Mouse (Mus musculus): Measurements from ENCODE around the gene Kazn.

Kazn gene

GRCm38 (mm10) chr4:142165835-142166701 lies 73.1 kb downstream of the Kazn start:
- DNase-seq (ENCODE audit: extremely low read depth, insufficient read length, low spot score): no peak

GRCm38 (mm10) chr4:142165363-142165762 lies 73.8 kb downstream of the Kazn start:
- DNase-seq (ENCODE audit: extremely low read depth, insufficient read length, low spot score): no peak

GRCm38 (mm10) chr4:142164386-142164785 lies 74.8 kb downstream of the Kazn start:
- DNase-seq (ENCODE audit: extremely low read depth, insufficient read length, low spot score): no peak

- DNase-seq (ENCODE audit: extremely low read depth, insufficient read length, low spot score): no peak
Observed at GRCm38 (mm10) chr4:142163862-142164261, 75.3 kb downstream of the Kazn start.

- DNase-seq (ENCODE audit: extremely low read depth, insufficient read length, low spot score): no peak
Observed at GRCm38 (mm10) chr4:142162729-142163128, 76.5 kb downstream of the Kazn start.

- no peak for DNase-seq (ENCODE audit: extremely low read depth, insufficient read length, low spot score)
Observed at GRCm38 (mm10) chr4:142162102-142162501, 77.1 kb downstream of the Kazn start.

GRCm38 (mm10) chr4:142160041-142160440 lies 79.2 kb downstream of the Kazn start:
- DNase-seq (ENCODE audit: extremely low read depth, insufficient read length, low spot score): no peak

- no peak for DNase-seq (ENCODE audit: extremely low read depth, insufficient read length, low spot score)
Observed at GRCm38 (mm10) chr4:142156506-142156905, 82.7 kb downstream of the Kazn start.

- no peak for DNase-seq (ENCODE audit: extremely low read depth, insufficient read length, low spot score)
Observed at GRCm38 (mm10) chr4:142154246-142154645, 85.0 kb downstream of the Kazn start.

GRCm38 (mm10) chr4:142153526-142153925 lies 85.7 kb downstream of the Kazn start:
- DNase-seq (ENCODE audit: extremely low read depth, insufficient read length, low spot score): no peak

- no peak for DNase-seq (ENCODE audit: extremely low read depth, insufficient read length, low spot score)
Observed at GRCm38 (mm10) chr4:142152733-142153422, 86.3 kb downstream of the Kazn start.

- no peak for DNase-seq (ENCODE audit: extremely low read depth, insufficient read length, low spot score)
Observed at GRCm38 (mm10) chr4:142150086-142150485, 89.1 kb downstream of the Kazn start.

GRCm38 (mm10) chr4:142149202-142149601 lies 90.0 kb downstream of the Kazn start:
- no peak for DNase-seq (ENCODE audit: extremely low read depth, insufficient read length, low spot score)

- no peak for DNase-seq (ENCODE audit: extremely low read depth, insufficient read length, low spot score)
Observed at GRCm38 (mm10) chr4:142147671-142148070, 91.5 kb downstream of the Kazn start.

- no peak for DNase-seq (ENCODE audit: extremely low read depth, insufficient read length, low spot score)
Observed at GRCm38 (mm10) chr4:142144096-142144495, 95.1 kb downstream of the Kazn start.

- DNase-seq (ENCODE audit: extremely low read depth, insufficient read length, low spot score): no peak
Observed at GRCm38 (mm10) chr4:142143290-142143689, 95.9 kb downstream of the Kazn start.

GRCm38 (mm10) chr4:142139729-142140128 lies 99.5 kb downstream of the Kazn start:
- no peak for DNase-seq (ENCODE audit: extremely low read depth, insufficient read length, low spot score)

GRCm38 (mm10) chr4:142138356-142139099 lies 100.7 kb downstream of the Kazn start:
- DNase-seq (ENCODE audit: extremely low read depth, insufficient read length, low spot score): no peak

- DNase-seq (ENCODE audit: extremely low read depth, insufficient read length, low spot score): no peak
Observed at GRCm38 (mm10) chr4:142136766-142137503, 102.3 kb downstream of the Kazn start.

- DNase-seq (ENCODE audit: extremely low read depth, insufficient read length, low spot score): no peak
Observed at GRCm38 (mm10) chr4:142135515-142135914, 103.7 kb downstream of the Kazn start.

- no peak for DNase-seq (ENCODE audit: extremely low read depth, insufficient read length, low spot score)
Observed at GRCm38 (mm10) chr4:142130162-142130561, 109.0 kb downstream of the Kazn start.

Data from 3134 (cell line).